Mouse (Mus musculus) right cerebral cortex, postnatal 25 days (tissue): Measurements from ENCODE around the gene Olfr1272.
"Not testable (repeated sequence)": the region's sequence is repeated elsewhere in the genome, so short reads cannot be mapped to it uniquely, and the experiment has no call there.

Experiments
- DNase-seq: peaks from one replicate; pipeline ENCODE4 v3.0.0; 2022

Gene Olfr1272

GRCm38 (mm10) chr2:90292741-90293140, at the start of gene Olfr1272:
TSS of gene Olfr1272 (minus strand) at chr2:90292841.
- no peak for DNase-seq

GRCm38 (mm10) chr2:90321900-90322299, 29.3 kb upstream of the Olfr1272 start, which contains the start of gene Gm13769:
TSS of gene Gm13769 (plus strand) at chr2:90322200.
- DNase-seq: not testable (repeated sequence)

- no peak for DNase-seq
These were observed 21.7 kb downstream of the Olfr1272 start, which contains the start of gene Olfr1271 for GRCm38 (mm10) chr2:90270932-90271331. TSS of gene Olfr1271 (minus strand) at chr2:90271032.

GRCm38 (mm10) chr2:90257492-90257891, 35.1 kb downstream of the Olfr1272 start, which contains the start of gene Olfr142:
TSS of gene Olfr142 (minus strand) at chr2:90257592.
- DNase-seq: no peak
